Mouse (Mus musculus) cerebellum, postnatal 25 days (tissue): ENCODE results near the gene Trim44.

Experiments used
- DNase-seq, 2 experiments: peaks; one replicate each; pipeline ENCODE4 v3.0.0; 2021; ENCODE audit warnings: mixed read lengths in 2 of 2

Trim44 gene

GRCm38 (mm10) chr2:102407363-102408184 is at the start of gene Trim44:
TSS of gene Trim44 (minus strand) at chr2:102407828.
- no peak for DNase-seq

GRCm38 (mm10) chr2:102455126-102455525 is 47.5 kb upstream of the Trim44 start:
- no peak for DNase-seq

DNA sequence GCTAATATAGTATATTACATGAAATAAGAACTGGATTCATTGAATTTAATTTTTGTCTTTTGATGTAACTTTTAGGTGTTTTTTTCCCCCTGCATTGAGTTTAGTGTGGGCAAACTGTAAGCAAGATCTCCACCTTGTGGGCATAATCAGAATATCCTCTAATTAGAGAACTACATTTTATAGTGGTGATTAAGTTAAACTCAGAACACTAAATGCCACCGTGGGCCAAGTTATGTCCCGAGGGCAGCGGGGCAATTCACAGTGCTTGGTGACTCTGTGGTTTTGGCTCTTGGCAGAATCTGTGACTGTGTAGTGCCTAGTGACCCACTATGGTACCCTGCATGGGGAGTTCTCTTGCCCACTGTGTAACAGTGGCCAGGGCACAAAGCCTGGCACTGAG is 45.8 kb upstream of the Trim44 start:
- DNase-seq, result peak; percentile 18 to 23

DNA sequence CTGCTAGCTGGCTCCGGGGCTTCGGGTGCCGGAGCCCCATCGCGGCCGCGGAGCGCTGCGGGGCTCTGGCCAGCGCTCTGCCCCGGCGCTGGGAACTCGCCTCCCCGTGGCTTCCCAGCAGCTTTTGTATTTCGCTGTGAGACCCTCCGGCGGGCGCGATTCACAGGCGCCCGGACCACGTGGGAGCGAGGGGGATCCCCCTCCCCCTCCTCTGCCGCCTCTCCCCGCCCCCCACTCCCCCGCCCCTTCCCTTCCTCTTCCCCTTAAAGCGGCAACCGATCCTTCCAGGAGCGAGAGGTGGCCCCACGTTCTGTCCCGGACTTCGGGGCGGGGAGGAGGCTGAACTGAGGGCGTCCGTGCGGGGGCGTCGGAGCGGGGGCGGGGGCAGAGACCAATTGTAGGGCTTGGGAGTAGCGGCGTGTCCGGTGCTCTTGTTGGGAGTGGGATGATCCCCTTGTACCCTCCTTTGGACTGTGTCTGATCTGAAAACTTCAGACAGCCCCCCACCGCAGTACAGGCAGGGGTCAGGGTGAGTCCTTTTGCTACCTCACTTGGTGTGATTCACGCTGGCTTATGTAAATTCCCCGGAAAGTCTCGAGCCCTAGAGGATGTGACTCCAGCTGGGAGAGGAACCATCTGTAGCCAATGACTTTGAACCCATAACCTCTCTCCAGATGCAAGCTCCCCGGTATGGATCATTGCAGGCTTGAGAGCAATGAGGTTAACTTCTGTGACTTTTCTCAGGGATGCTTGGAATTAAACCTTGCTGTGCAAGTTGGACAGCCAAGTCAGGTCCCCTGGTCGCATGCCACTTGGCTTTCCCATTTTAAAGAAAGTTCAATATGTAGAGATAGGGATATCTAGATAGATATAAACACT is 44.3 kb upstream of the Trim44 start, which contains the start of gene Fjx1:
Gene Fjx1, minus strand, starts transcription at position 829 of the 879 bp plus-strand sequence.
- DNase-seq, result peak; percentile 72 to 77

DNA sequence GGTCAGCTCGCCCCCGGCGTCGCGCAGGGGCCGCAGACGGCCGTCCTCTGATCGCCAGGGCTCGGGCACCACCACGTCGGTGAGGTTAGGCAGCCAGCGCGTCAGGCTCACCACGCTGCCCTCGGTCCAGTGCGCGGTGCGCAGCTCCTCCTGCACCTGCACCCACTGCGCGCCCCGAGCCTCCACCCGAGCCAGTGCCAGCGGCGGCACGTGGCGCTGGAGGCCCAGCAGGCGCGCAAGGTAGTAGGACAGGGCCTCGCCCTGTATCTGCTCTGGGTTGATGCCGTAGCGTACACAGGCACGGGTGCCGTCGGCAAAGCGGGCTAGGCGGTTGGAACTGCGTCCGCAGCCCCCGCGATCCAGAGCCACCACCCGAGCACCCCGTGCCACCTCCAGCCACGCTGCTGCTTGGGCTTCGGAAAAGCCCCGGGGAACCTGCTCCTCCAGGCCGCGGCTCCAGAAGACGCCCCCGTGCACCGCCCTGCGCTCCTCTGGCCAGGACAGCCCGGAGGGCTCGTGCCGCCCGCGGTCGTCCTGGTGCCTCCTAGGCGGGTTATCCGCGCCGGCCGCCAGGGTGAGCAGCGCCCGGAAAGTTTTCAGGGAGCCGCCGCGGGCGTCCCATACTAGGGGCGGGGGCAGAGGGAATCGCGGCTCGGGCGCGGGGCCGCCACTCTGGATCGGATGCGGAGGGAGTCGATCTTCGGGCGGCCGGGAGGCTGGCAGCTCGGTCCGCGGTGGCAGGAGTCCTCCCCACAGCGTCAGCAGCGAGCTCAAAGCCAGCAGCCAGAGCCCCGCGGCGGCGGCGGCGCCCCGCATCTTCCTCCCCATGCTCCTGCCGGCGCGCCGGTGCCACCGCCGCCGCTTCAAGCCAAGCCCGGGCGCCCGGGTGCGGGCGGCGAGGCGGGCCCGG is 43.4 kb upstream of the Trim44 start:
- peak; percentile 68 to 72 for DNase-seq

DNA sequence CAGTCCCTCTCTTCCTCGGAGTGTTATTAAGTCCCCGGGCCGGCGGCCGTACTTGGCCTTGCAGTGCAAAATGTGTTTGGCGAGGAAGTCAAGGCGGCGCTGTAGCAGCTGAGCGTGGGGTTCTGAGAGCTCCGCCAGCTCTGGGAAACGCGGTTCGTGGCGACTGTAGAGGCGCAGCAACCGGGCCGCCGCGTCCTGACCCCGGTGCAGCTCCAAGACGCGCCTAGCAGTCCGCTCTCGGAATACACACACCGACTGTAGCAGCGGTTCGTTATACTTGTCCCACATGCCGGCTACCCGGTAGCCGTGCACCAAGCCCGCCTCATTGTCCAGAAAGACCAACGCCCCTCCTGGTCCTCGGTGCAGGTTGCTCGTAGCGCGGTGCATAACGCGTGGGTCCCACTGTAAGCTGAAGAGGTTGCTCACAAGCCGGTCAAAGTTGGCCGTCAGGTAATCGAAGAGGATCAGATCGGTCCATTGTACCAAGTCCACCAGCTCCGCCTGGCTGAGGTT is 42.7 kb upstream of the Trim44 start:
- peak; percentile 81 to 85 for DNase-seq

DNA sequence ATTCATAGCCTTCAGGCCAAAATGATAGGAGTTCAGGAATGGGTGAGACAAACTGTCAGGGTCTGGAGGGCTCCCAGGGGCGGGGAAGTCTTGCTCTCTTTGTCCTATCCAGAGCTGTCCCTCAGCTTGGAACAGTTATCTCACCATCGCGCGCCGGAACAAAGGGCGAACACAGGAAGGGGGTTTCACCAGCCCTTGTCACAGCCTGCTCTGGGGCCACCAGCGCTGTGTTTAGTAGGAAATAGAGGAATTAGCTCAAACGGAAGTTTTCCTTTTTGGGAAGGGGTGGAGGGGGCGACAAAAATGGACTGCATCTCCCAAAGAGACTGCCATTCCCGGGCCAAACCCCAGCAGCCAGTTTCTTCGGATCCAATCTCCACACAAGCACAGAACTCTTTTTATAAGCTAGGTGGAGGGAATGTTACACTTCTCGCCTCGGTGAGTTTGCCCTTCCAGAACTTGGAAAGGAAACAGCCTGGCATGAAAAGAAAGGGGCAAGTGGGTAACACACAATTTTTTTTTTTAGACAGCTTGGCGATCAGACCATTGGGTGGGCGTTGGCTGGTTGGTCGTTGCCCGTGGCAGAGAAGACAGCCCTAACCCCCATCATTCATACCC is 42.1 kb upstream of the Trim44 start:
- peak; percentile 40 to 50 for DNase-seq

DNA sequence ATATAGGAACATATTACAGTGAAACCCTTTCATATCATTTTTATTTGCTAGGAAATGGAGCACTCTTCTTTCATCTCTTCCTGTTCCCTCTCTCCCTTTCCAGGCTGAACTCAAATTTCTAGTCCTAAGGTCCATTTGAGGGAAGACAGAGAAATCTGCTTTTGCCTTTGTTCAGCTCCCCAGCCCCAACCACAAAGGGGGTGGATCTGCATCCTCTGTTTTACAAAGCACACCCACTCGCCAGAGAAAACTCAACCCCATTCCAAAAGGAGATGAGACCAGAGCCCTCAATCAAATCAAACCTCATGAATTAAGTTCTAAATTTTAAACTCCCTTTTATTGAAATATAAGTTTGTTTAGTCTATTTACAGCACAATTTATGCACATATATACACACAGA is 41.4 kb upstream of the Trim44 start:
- no peak for DNase-seq

GRCm38 (mm10) chr2:102447831-102448230 is 40.2 kb upstream of the Trim44 start:
- DNase-seq, result no peak

DNA sequence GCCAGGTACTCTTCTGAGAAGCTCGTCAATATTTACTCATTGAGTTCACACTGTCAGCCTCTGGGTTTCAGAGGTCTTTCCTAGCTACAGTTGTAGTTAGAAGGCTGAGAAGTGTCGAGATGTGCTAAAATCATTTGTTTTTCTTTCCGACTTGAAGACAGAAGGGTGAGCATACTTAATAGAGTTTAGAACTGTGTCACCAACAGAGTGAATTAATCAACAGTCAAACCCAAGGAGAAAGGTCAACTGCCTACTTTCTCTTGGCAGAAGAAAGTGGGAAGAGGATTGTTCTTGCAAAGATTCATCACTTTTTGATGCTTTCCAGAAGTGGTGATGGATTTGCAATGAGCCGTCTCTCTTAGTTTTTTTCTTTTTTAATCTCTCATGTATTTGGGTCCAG is 39.2 kb upstream of the Trim44 start:
- DNase-seq, result no peak

DNA sequence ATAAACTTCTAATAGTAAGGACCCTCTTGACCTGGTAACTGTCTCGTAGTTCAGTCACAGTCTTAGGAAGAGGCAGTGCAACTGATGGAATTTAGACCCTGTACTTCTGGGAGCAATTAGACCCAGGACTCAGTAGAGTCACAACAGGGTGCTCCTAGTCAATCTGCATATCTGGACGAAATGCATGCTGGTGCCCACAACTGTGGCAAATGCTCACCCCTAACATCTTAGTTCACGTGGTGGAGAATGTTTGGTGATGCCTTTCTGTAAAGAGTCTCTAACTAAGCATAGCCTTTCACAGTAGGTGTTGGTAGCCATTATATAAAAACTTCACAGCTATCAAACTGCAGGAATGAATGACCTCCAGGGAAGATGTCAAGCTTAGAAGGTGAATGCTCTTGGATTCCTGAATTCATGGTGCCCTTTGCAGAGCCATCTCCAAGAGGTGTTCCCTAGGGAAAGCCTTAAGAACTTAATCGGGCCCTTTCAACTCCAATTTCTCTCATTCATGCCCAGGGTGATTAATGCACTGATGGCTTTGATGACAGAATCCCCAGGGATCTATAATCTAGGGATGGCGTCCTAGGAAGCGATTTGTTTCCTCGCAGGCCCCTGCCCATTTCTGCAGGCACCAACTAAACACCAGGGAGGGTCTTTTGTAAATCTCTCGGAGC is 29.9 kb upstream of the Trim44 start:
- DNase-seq, result no peak

DNA sequence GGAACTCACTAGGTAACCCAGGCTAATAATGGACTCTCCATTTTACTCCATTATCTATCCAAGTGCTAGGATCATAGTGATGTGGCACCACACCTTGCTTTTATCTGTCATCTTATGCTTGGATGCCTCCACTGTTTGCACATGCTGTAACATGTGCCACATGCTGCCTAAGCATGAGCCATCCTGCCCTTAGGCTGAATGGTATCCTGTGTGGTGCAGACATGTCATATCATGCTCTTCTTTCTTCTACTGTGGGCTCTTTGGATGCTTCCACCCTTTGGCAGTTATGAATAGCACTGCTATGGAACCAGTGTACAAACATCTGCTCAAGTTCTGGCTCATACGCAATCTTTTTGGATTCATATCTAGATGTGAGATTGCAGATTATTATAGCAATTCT is 26.3 kb upstream of the Trim44 start:
- no peak for DNase-seq

GRCm38 (mm10) chr2:102431084-102431483 is 23.5 kb upstream of the Trim44 start:
- no peak for DNase-seq

- no peak for DNase-seq
Observed at GRCm38 (mm10) chr2:102427974-102428373, 20.3 kb upstream of the Trim44 start.

DNA sequence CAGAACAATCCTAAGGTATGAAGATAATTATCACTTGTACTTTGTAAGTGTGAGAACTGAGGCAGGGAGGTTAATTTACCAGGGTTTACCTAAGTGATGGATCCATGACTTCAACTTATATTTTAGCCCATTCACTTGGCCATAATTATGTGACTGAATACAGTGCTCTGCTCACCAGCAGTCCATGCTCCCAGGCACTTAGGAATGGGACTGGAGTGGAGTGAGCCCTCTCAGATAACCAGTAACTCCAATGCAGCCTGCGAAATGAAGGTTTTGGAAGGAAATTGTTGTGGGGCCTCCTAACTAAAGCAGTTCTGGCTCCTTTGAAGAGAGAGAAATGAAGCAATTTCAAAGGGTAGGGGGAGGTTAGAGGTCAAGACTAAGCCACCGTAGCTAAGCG is 18.8 kb upstream of the Trim44 start:
- no peak for DNase-seq

DNA sequence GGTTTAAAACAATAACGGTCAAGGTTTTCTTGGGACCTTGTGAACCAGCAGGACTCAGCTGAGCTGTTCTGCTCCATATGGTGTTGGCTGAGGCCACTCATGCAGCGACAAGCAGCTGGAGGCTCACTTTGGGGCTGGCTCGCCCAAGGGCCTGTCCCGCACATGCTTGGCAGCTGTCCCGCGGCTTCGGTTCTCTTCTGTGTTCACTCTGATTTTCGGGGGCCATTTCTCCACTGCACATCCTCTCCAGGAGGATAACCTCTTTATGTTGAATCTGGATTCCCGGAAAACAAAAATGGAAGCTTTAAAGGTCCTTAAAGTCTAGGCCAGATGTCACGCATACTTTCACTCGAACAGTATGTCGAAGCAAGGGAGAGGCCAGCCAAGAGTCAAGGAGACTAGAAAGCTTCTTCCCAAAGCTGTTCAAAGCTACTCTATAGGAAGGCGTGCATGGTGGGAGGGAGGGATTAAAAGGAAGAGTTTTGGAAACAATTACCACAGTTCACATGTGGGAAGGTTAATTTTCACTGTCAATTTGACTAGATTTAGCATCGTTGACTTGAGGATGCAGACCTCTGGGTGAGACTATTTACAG is 8.6 kb upstream of the Trim44 start:
- DNase-seq, result peak; percentile 16 to 36

- no peak for DNase-seq
Observed at GRCm38 (mm10) chr2:102412738-102413137, 5.1 kb upstream of the Trim44 start.

GRCm38 (mm10) chr2:102410615-102411014 is 3.0 kb upstream of the Trim44 start:
- no peak for DNase-seq

- DNase-seq, result no peak
Observed at GRCm38 (mm10) chr2:102409741-102410140, 2.1 kb upstream of the Trim44 start.

- no peak for DNase-seq
Observed at GRCm38 (mm10) chr2:102406324-102407304, 1.0 kb downstream of the Trim44 start.
